Mouse (Mus musculus) frontal cortex, postnatal 14 days (tissue): ENCODE results near the gene Ptcd2.
"Not testable (repeated sequence)": the region's sequence is repeated elsewhere in the genome, so short reads cannot be mapped to it uniquely, and the experiment has no call there.

Source experiments
- DNase-seq, 2 experiments: peaks; one replicate each; pipeline ENCODE4 v3.0.0; 2022; ENCODE audit warnings: low spot score in 2 of 2

The Ptcd2 gene

GRCm38 (mm10) chr13:99355861-99356260 is 11.4 kb upstream of the Ptcd2 start:
- no peak for DNase-seq

GRCm38 (mm10) chr13:99355072-99355471 is 10.6 kb upstream of the Ptcd2 start:
- no peak for DNase-seq

GRCm38 (mm10) chr13:99353490-99353851 is 9.0 kb upstream of the Ptcd2 start:
- no peak for DNase-seq

- DNase-seq: peak; percentile 93 to 95
Observed at GRCm38 (mm10) chr13:99352758-99353489, 8.4 kb upstream of the Ptcd2 start.

GRCm38 (mm10) chr13:99351596-99351995 is 7.1 kb upstream of the Ptcd2 start:
- DNase-seq: no peak

- DNase-seq: no peak
Observed at GRCm38 (mm10) chr13:99351186-99351585, 6.7 kb upstream of the Ptcd2 start.

- no peak for DNase-seq
Observed at GRCm38 (mm10) chr13:99350009-99350408, 5.5 kb upstream of the Ptcd2 start.

GRCm38 (mm10) chr13:99343876-99344598 is 468 bp downstream of the Ptcd2 start:
- no peak for DNase-seq

GRCm38 (mm10) chr13:99341504-99341903 is 3.0 kb downstream of the Ptcd2 start:
- DNase-seq: no peak

GRCm38 (mm10) chr13:99337510-99337909 is 7.0 kb downstream of the Ptcd2 start:
- DNase-seq: no peak

- no peak for DNase-seq
Observed at GRCm38 (mm10) chr13:99331255-99331654, 13.2 kb downstream of the Ptcd2 start.

- DNase-seq: not testable (repeated sequence)
Observed at GRCm38 (mm10) chr13:99324337-99324685, 20.2 kb downstream of the Ptcd2 start.

- no peak for DNase-seq
Observed at GRCm38 (mm10) chr13:99323632-99324336, 20.7 kb downstream of the Ptcd2 start.

GRCm38 (mm10) chr13:99322915-99323314 is 21.6 kb downstream of the Ptcd2 start:
- not testable (repeated sequence) for DNase-seq

- no peak for DNase-seq
Observed at GRCm38 (mm10) chr13:99320453-99320852, 24.1 kb downstream of the Ptcd2 start.

GRCm38 (mm10) chr13:99317058-99317457 is 27.4 kb downstream of the Ptcd2 start:
- DNase-seq: peak in 1 of 2 experiments; percentile 46

GRCm38 (mm10) chr13:99316366-99316765 is 28.1 kb downstream of the Ptcd2 start:
- no peak for DNase-seq

GRCm38 (mm10) chr13:99314657-99315181 is 29.8 kb downstream of the Ptcd2 start:
- DNase-seq: no peak

- no peak for DNase-seq
Observed at GRCm38 (mm10) chr13:99314098-99314497, 30.4 kb downstream of the Ptcd2 start.

- no peak for DNase-seq
Observed at GRCm38 (mm10) chr13:99308393-99308792, 36.1 kb downstream of the Ptcd2 start.

GRCm38 (mm10) chr13:99307930-99308359 is 36.6 kb downstream of the Ptcd2 start:
- DNase-seq: no peak

GRCm38 (mm10) chr13:99306164-99306563 is 38.3 kb downstream of the Ptcd2 start:
- DNase-seq: no peak
